Mouse (Mus musculus): Measurements from ENCODE around the gene Kxd1.

DNA sequence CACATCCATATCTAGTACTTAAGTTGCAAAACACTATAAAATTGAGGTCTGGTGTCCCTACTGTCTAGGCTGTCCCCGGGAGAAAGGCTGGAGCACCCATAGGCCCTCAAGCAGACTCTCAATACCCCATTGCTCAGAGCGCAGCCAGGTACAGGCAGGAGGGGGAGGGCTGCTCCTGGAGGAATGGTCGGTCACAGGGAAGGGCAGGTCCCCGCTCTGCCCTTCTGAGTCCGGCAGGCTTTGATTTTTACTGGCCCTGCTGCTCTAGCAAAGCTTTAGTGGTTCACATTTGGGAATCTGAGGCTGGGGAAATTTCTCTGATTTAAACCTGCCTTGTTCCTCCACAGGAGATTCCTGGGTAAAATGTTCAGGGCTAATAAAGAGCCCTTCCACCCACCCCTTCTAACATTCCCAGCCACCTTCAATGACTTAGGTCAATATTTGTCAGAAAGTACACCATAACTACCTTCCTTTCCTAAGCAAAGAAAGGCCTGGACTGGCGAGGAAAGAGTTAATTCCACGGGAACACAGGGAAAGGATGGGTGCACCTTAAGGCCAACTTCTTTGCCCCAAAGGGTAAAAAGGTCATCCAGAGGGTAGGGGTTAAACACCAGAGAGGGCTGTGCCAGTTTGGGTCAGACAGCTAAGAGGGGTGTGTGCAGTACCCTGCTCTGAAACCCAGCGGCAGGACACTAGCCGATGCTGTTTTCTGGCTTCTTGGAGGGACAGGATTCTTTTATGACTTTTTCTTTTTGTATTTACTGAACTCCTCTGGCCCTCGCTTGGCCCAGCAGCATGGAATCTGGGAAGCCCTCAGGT lies 37.5 kb downstream of the Kxd1 start:
- no peak for TF ChIP-seq CTCF (IDR thresholded peaks at IDR 0.05; ENCODE audit: low read depth, low read length)
- no peak for TF ChIP-seq GATA1 (IDR thresholded peaks at IDR 0.05; ENCODE audit: borderline replicate concordance, low read length)

All from G1E (cell line).